13 mouse cellular contexts compared by ENCODE assay signal in genomic region chr3:100482971-100483610, GRCm38 (mm10). TPM values are rescaled to one million over a fixed set of nuclear protein-coding genes. Genes with fewer than 3 reads are reported as not detected.
DNase-seq lines count a peak whose midpoint lies in the region; ATAC-seq and TF ChIP-seq lines count a peak whose summit lies in the region.
"Had no signal": no experiment of that assay in that cellular context is flagged by ENCODE, and none has a peak within 500 bp of the region (broad histone marks: within the 10 kb centered on the region; RNA-seq: fewer than 3 reads in every experiment).

No protein-coding gene starts in this region.

- no peaks in the 10 kb centered on the region for H3K36me3 ChIP-seq in kidney, embryonic 15.5 days
- H3K36me3 ChIP-seq in liver, embryonic 11.5 days (ENCODE audit: control insufficient read depth, insufficient read depth, low read length), result no peaks in the 10 kb centered on the region
- no peaks in the 10 kb centered on the region for H3K36me3 ChIP-seq in hindbrain, embryonic 12.5 days
- H3K36me3 ChIP-seq: heart, embryonic 15.5 days had no signal

- TF ChIP-seq POLR2A in bone marrow, adult 2 months (IDR thresholded peaks at IDR 0.05; ENCODE audit: borderline replicate concordance, control insufficient read depth, low read depth, low read length), result no peak

- H3K4me1 ChIP-seq in kidney, embryonic 15.5 days, result peaks cover 7% of the 10 kb centered on the region
- H3K4me1 ChIP-seq in bone marrow, adult 2 months (ENCODE audit: control insufficient read depth, insufficient read depth, low read length), result no peaks in the 10 kb centered on the region; the same call in none of the 2 replicates
- H3K4me1 ChIP-seq in liver, embryonic 11.5 days (replicated peaks; ENCODE audit: control insufficient read depth, insufficient read depth, low read length), result peaks cover 54% of the 10 kb centered on the region
- peaks cover 4% of the 10 kb centered on the region; the same call in 1 of the 2 replicates for H3K4me1 ChIP-seq in hindbrain, embryonic 12.5 days

- H3K4me3 ChIP-seq in kidney, embryonic 15.5 days (replicated peaks), result no peak overlapping the region
- H3K4me3 ChIP-seq in bone marrow, adult 2 months (replicated peaks; ENCODE audit: control insufficient read depth, low read depth, low read length), result peak overlapping the region; percentile 21
- H3K4me3 ChIP-seq in liver, embryonic 11.5 days (ENCODE audit: low read depth, low read length), result peak overlapping the region; percentile 38
- no peak overlapping the region for H3K4me3 ChIP-seq in hindbrain, embryonic 12.5 days
- H3K4me3 ChIP-seq: heart, embryonic 15.5 days had no signal

- 87% methylated on average over 5 of the region's 5 CpGs for WGBS in kidney, embryonic 15.5 days
- WGBS in bone marrow, adult 2 months, result 61% methylated on average over 5 of the region's 5 CpGs
- 43% methylated on average over 5 of the region's 5 CpGs for WGBS in liver, embryonic 11.5 days
- WGBS in hindbrain, embryonic 12.5 days, result 91% methylated on average over 5 of the region's 5 CpGs

- H3K4me2 ChIP-seq in kidney, embryonic 15.5 days, result no peak overlapping the region
- peak overlapping the region; percentile 78 for H3K4me2 ChIP-seq in liver, embryonic 11.5 days
- H3K4me2 ChIP-seq in hindbrain, embryonic 12.5 days (replicated peaks), result no peak overlapping the region
- H3K4me2 ChIP-seq: heart, embryonic 15.5 days had no signal

- peaks cover 26% of the 10 kb centered on the region for H3K27me3 ChIP-seq in kidney, embryonic 15.5 days
- peaks cover 14% of the 10 kb centered on the region for H3K27me3 ChIP-seq in liver, embryonic 11.5 days (replicated peaks; ENCODE audit: control insufficient read depth, insufficient read depth, low read length)
- peaks cover 30% of the 10 kb centered on the region for H3K27me3 ChIP-seq in hindbrain, embryonic 12.5 days
- H3K27me3 ChIP-seq: Patski had no signal

- DNase-seq in kidney, adult 18-20 months, result no peak
- peak; percentile 49 for DNase-seq in liver, embryonic 11.5 days (ENCODE audit: low spot score)
- DNase-seq in spleen, postnatal 10 days (ENCODE audit: low spot score in 2 of 2), result peak; percentile 61 to 63
- no peak for DNase-seq in adrenal gland, adult 2 months
- no peak for DNase-seq in adrenal gland, postnatal 25 days
- DNase-seq: adrenal gland, adult 8-10 months; cerebellum, adult 11-12 months; right cerebral cortex, postnatal 25 days had no signal

- H3K9ac ChIP-seq in kidney, embryonic 15.5 days, result no peak overlapping the region
- H3K9ac ChIP-seq in liver, embryonic 11.5 days (ENCODE audit: low read depth, low read length), result peak overlapping the region; percentile 52
- no peak overlapping the region for H3K9ac ChIP-seq in hindbrain, embryonic 12.5 days
- H3K9ac ChIP-seq: heart, embryonic 15.5 days had no signal

- no peaks in the 10 kb centered on the region for H3K9me3 ChIP-seq in kidney, embryonic 15.5 days (replicated peaks)
- H3K9me3 ChIP-seq in liver, embryonic 11.5 days (ENCODE audit: control insufficient read depth, low read length), result no peaks in the 10 kb centered on the region
- no peaks in the 10 kb centered on the region for H3K9me3 ChIP-seq in hindbrain, embryonic 12.5 days (replicated peaks)
- H3K9me3 ChIP-seq: heart, embryonic 15.5 days had no signal

- TF ChIP-seq CTCF in bone marrow, adult 2 months (IDR thresholded peaks at IDR 0.05; ENCODE audit: control insufficient read depth, insufficient read depth, low read length), result no peak

- no peak overlapping the region for H3K27ac ChIP-seq in kidney, embryonic 15.5 days
- H3K27ac ChIP-seq in bone marrow, adult 2 months (ENCODE audit: control insufficient read depth, insufficient read depth, low read depth, low read length, poor library complexity), result peak overlapping the region; percentile 75
- peak overlapping the region; percentile 98 for H3K27ac ChIP-seq in liver, embryonic 11.5 days (ENCODE audit: low read depth, low read length)
- H3K27ac ChIP-seq in hindbrain, embryonic 12.5 days, result no peak overlapping the region
- H3K27ac ChIP-seq: heart, embryonic 15.5 days had no signal

- ATAC-seq in kidney, embryonic 15.5 days (replicated peaks; ENCODE audit: low FRiP score), result peak; percentile 81
- ATAC-seq in liver, embryonic 11.5 days (replicated peaks; ENCODE audit: low FRiP score), result peak; percentile 90
- ATAC-seq in hindbrain, embryonic 12.5 days (ENCODE audit: low FRiP score), result no peak
- ATAC-seq: Patski had no signal

RNA-seq across cellular contexts. Expression of gene Tent5c, which starts 6.0 kb away (rescaled TPM):
- polyA plus RNA-seq in kidney, embryonic 15.5 days (2015; fragmentation: Nextera tagmentation; extraction: Ambion mirVana), result 7.3 and 9.4 TPM in 2 replicates
- polyA plus RNA-seq in bone marrow, adult 2 months (2011; ENCODE audit: insufficient read depth, insufficient read length, low replicate concordance, missing spikeins), result 151 and 236 TPM in 2 replicates
- 10.5 and 11.3 TPM in 2 replicates for polyA plus RNA-seq in liver, embryonic 11.5 days (2014; fragmentation: Nextera tagmentation; extraction: Ambion mirVana)
- 1 to 10 TPM; 6.0 to 6.8 TPM for total RNA-seq in adrenal gland, adult 2 months (2021)
- polyA plus RNA-seq in adrenal gland, adult 2 months (2012; rRNA removed), result 0.55 and 0.73 TPM in 2 replicates
- 7.2 and 8.6 TPM in 2 replicates for polyA plus RNA-seq in hindbrain, embryonic 12.5 days (2016; fragmentation: Nextera tagmentation; extraction: Ambion mirVana)
- total RNA-seq in adrenal gland, postnatal 25 days (2021), result 6.7 and 6.8 TPM in 2 replicates

Comparison
In these comparisons a context has a peak if more than half of its experiments do, and no peak if none do; other contexts are left out.
1. H3K27ac ChIP-seq: peak in bone marrow, adult 2 months (single experiment) and liver, embryonic 11.5 days (single experiment); none in kidney, embryonic 15.5 days (single experiment) and hindbrain, embryonic 12.5 days (single experiment).
2. H3K4me3 ChIP-seq: peak in bone marrow, adult 2 months (single experiment) and liver, embryonic 11.5 days (single experiment); none in kidney, embryonic 15.5 days (single experiment) and hindbrain, embryonic 12.5 days (single experiment).
3. DNase-seq: peak in liver, embryonic 11.5 days (single experiment) and spleen, postnatal 10 days (2 of 2); none in kidney, adult 18-20 months (single experiment), adrenal gland, adult 2 months (single experiment) and adrenal gland, postnatal 25 days (single experiment).
4. RNA of gene Tent5c, which starts 6.0 kb away (polyA plus RNA-seq): 151 to 236 TPM in bone marrow, adult 2 months; 10.5 to 11.3 TPM in liver, embryonic 11.5 days, 7.3 to 9.4 TPM in kidney, embryonic 15.5 days, 7.2 to 8.6 TPM in hindbrain, embryonic 12.5 days and 0.55 to 0.73 TPM in adrenal gland, adult 2 months; every median in the first group is over 10 times any median in the second.